Mouse (Mus musculus): Measurements from ENCODE around the gene Sh2d7.

GRCm38 (mm10) chr9:54571130-54571839 lies 32.5 kb downstream of the Sh2d7 start:
- no peak for TF ChIP-seq POLR2A (IDR thresholded peaks at IDR 0.05; ENCODE audit: extremely low read depth, insufficient read depth, low read length)
- TF ChIP-seq CTCF (IDR thresholded peaks at IDR 0.05; ENCODE audit: extremely low read depth, insufficient read depth, low read length) = no peak
